Mouse (Mus musculus): ENCODE data around the gene Magoh. TPM values are rescaled to one million over a fixed set of nuclear protein-coding genes. Genes with fewer than 3 reads are reported as not detected.

Magoh gene
- total RNA-seq (2015; ENCODE audit: low replicate concordance) (51.0 and 66.9 TPM in 2 replicates), total RNA-seq (2017; ENCODE audit: low replicate concordance) (63.7 and 79.4 TPM in 2 replicates)

- ATAC-seq (replicated peaks; ENCODE audit: low FRiP score, poor library complexity, severe bottlenecking), result peak; percentile 92
Measured at GRCm38 (mm10) chr4:107879254-107880050, at the start of gene Magoh. Gene Magoh, plus strand, starts transcription at chr4:107879755.

GRCm38 (mm10) chr4:107830189-107830588, 49.4 kb upstream of the Magoh start:
- no peak for ATAC-seq (replicated peaks; ENCODE audit: low FRiP score, poor library complexity, severe bottlenecking)

GRCm38 (mm10) chr4:107830821-107831221, 48.7 kb upstream of the Magoh start:
- no peak for ATAC-seq (replicated peaks; ENCODE audit: low FRiP score, poor library complexity, severe bottlenecking)

GRCm38 (mm10) chr4:107831678-107832077, 47.9 kb upstream of the Magoh start:
- no peak for ATAC-seq (replicated peaks; ENCODE audit: low FRiP score, poor library complexity, severe bottlenecking)

- ATAC-seq (replicated peaks; ENCODE audit: low FRiP score, poor library complexity, severe bottlenecking), result no peak
Measured at GRCm38 (mm10) chr4:107833525-107833924, 46.0 kb upstream of the Magoh start.

- ATAC-seq (replicated peaks; ENCODE audit: low FRiP score, poor library complexity, severe bottlenecking), result no peak
Measured at GRCm38 (mm10) chr4:107834643-107835314, 44.8 kb upstream of the Magoh start.

GRCm38 (mm10) chr4:107835508-107835909, 44.0 kb upstream of the Magoh start:
- ATAC-seq (replicated peaks; ENCODE audit: low FRiP score, poor library complexity, severe bottlenecking), result no peak

GRCm38 (mm10) chr4:107836758-107837157, 42.8 kb upstream of the Magoh start:
- ATAC-seq (replicated peaks; ENCODE audit: low FRiP score, poor library complexity, severe bottlenecking), result no peak

GRCm38 (mm10) chr4:107837910-107838309, 41.6 kb upstream of the Magoh start:
- ATAC-seq (replicated peaks; ENCODE audit: low FRiP score, poor library complexity, severe bottlenecking), result no peak

- ATAC-seq (replicated peaks; ENCODE audit: low FRiP score, poor library complexity, severe bottlenecking), result no peak
Measured at GRCm38 (mm10) chr4:107843687-107844086, 35.9 kb upstream of the Magoh start.

- ATAC-seq (replicated peaks; ENCODE audit: low FRiP score, poor library complexity, severe bottlenecking), result peak; percentile 75; the same call in 1 of the 2 replicates
Measured at GRCm38 (mm10) chr4:107844971-107845370, 34.6 kb upstream of the Magoh start.

- no peak for ATAC-seq (replicated peaks; ENCODE audit: low FRiP score, poor library complexity, severe bottlenecking)
Measured at GRCm38 (mm10) chr4:107846795-107847194, 32.8 kb upstream of the Magoh start.

GRCm38 (mm10) chr4:107848546-107848945, 31.0 kb upstream of the Magoh start:
- ATAC-seq (replicated peaks; ENCODE audit: low FRiP score, poor library complexity, severe bottlenecking), result no peak

- no peak for ATAC-seq (replicated peaks; ENCODE audit: low FRiP score, poor library complexity, severe bottlenecking)
Measured at GRCm38 (mm10) chr4:107849621-107850020, 29.9 kb upstream of the Magoh start.

GRCm38 (mm10) chr4:107850091-107850490, 29.5 kb upstream of the Magoh start:
- ATAC-seq (replicated peaks; ENCODE audit: low FRiP score, poor library complexity, severe bottlenecking), result no peak

- no peak for ATAC-seq (replicated peaks; ENCODE audit: low FRiP score, poor library complexity, severe bottlenecking)
Measured at GRCm38 (mm10) chr4:107853333-107853732, 26.2 kb upstream of the Magoh start.

GRCm38 (mm10) chr4:107853836-107854235, 25.7 kb upstream of the Magoh start:
- no peak for ATAC-seq (replicated peaks; ENCODE audit: low FRiP score, poor library complexity, severe bottlenecking)

- no peak for ATAC-seq (replicated peaks; ENCODE audit: low FRiP score, poor library complexity, severe bottlenecking)
Measured at GRCm38 (mm10) chr4:107856958-107857686, 22.4 kb upstream of the Magoh start.

- ATAC-seq (replicated peaks; ENCODE audit: low FRiP score, poor library complexity, severe bottlenecking), result no peak
Measured at GRCm38 (mm10) chr4:107858995-107859394, 20.6 kb upstream of the Magoh start.

GRCm38 (mm10) chr4:107864866-107865265, 14.7 kb upstream of the Magoh start:
- ATAC-seq (replicated peaks; ENCODE audit: low FRiP score, poor library complexity, severe bottlenecking), result no peak

Data from erythroblast, adult 5-6 weeks (primary cell).